Mouse (Mus musculus): Measurements from ENCODE around the gene Arhgef28. TPM values are rescaled to one million over a fixed set of nuclear protein-coding genes. Genes with fewer than 3 reads are reported as not detected.

Gene Arhgef28
- polyA plus RNA-seq, 1 experiment, result 6.7 TPM

DNA sequence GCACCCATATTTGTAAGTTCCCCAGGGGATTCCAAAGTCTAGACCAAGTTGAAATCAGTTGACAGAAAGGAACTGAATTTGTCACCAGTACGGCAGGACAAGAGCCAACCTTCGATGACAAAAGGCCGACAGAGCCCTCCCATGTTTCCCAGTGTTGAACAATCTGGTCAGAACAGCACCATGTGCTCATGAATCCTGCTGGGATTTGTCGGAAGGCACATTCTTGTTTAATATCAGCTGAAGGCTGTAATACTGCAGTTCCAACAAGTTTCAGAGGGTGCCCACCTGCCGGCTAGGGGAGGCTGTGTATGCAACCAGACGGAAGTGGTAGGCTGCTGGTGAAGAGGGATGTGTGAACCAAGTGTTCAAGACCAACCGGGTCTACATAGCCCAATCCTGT is 3.9 kb upstream of the Arhgef28 start:
- Histone ChIP-seq H3K36me3 (ENCODE audit: control insufficient read depth, insufficient read depth, low read length, poor library complexity, severe bottlenecking) (no peaks in the 10 kb centered on the region), H3K27me3 (ENCODE audit: control insufficient read depth, insufficient read depth, low read length, poor library complexity, severe bottlenecking) (0 out of 2 replicates have a peak, but pooled peaks cover 2% of the 10 kb centered on the region)
- TF ChIP-seq CTCF (IDR thresholded peaks at IDR 0.05; ENCODE audit: low read depth, low read length), result no peak
- no peak for TF ChIP-seq POLR2A (IDR thresholded peaks at IDR 0.05; ENCODE audit: insufficient read depth, low read length)
- no peak for TF ChIP-seq EP300 (IDR thresholded peaks at IDR 0.05; ENCODE audit: insufficient read depth, low read depth, low read length)

DNA sequence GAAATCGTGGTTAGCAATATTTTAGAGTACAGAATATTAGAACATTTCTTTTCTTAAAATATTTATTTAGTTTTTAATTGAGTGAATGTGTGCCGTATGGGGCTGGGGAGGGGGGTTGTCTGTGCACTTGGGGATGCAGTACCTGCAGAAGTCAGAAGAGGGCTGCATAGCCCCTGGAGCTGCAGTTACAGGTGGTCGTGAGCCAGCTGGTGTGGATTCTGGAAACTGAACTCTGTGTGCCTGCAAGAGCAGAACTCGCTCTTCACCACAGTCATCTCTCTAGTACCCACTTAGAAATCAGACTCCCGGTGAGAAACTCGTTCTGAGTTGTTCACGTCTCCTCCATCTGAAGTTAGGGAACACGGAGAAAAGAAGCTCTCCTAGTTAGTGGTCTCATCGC is 2.6 kb upstream of the Arhgef28 start:
- TF ChIP-seq EP300 (IDR thresholded peaks at IDR 0.05; ENCODE audit: insufficient read depth, low read depth, low read length) (no peak), POLR2A (IDR thresholded peaks at IDR 0.05; ENCODE audit: insufficient read depth, low read length) (no peak), CTCF (IDR thresholded peaks at IDR 0.05; ENCODE audit: low read depth, low read length) (peak; percentile 64)
- no peaks in the 10 kb centered on the region for H3K4me1 ChIP-seq (ENCODE audit: control insufficient read depth, insufficient read depth, low read length)
- no peak overlapping the region for H3K27ac ChIP-seq (ENCODE audit: insufficient read depth, low read length)
- no peak overlapping the region for H3K9ac ChIP-seq (ENCODE audit: low read depth, poor library complexity, severe bottlenecking)
- H3K4me3 ChIP-seq (ENCODE audit: low read depth, low read length), result no peak overlapping the region
- H3K9me3 ChIP-seq (replicated peaks; ENCODE audit: control insufficient read depth, insufficient read depth, low read length, poor library complexity, severe bottlenecking), result no peaks in the 10 kb centered on the region
- H3K36me3 ChIP-seq (ENCODE audit: control insufficient read depth, insufficient read depth, low read length, poor library complexity, severe bottlenecking), result no peaks in the 10 kb centered on the region
- 0 out of 2 replicates have a peak, but pooled peaks cover 2% of the 10 kb centered on the region for H3K27me3 ChIP-seq (ENCODE audit: control insufficient read depth, insufficient read depth, low read length, poor library complexity, severe bottlenecking)

More for the DNA sequence above, 3.9 kb upstream of the Arhgef28 start:
- no peak overlapping the region for H3K9ac ChIP-seq (ENCODE audit: low read depth, poor library complexity, severe bottlenecking)
- H3K27ac ChIP-seq (ENCODE audit: insufficient read depth, low read length), result no peak overlapping the region
- H3K4me3 ChIP-seq (ENCODE audit: low read depth, low read length), result no peak overlapping the region
- H3K4me1 ChIP-seq (ENCODE audit: control insufficient read depth, insufficient read depth, low read length), result no peaks in the 10 kb centered on the region
- no peaks in the 10 kb centered on the region for H3K9me3 ChIP-seq (replicated peaks; ENCODE audit: control insufficient read depth, insufficient read depth, low read length, poor library complexity, severe bottlenecking)

DNA sequence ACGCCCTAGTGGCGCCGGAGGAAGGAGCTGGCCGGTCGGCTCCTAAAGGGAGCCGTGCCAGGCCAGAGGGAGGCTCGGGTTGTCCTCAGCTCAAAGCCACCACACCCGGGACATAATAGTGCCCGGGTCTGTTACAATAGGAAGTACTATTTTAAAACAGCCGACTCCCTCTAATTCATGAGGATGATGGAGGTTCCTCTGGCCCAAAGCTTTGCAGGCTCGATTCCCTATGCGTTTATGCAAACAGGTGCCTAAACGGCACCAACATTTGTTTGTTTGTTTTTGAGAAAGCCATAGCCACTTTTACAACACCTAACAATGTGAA is 269 bp upstream of the Arhgef28 start:
- Histone ChIP-seq H3K9me3 (replicated peaks; ENCODE audit: control insufficient read depth, insufficient read depth, low read length, poor library complexity, severe bottlenecking) (no peaks in the 10 kb centered on the region), H3K4me3 (ENCODE audit: low read depth, low read length) (peak overlapping the region; percentile 51), H3K27me3 (ENCODE audit: control insufficient read depth, insufficient read depth, low read length, poor library complexity, severe bottlenecking) (0 out of 2 replicates have a peak, but pooled peaks cover 2% of the 10 kb centered on the region), H3K36me3 (ENCODE audit: control insufficient read depth, insufficient read depth, low read length, poor library complexity, severe bottlenecking) (no peaks in the 10 kb centered on the region), H3K4me1 (ENCODE audit: control insufficient read depth, insufficient read depth, low read length) (no peaks in the 10 kb centered on the region), H3K27ac (ENCODE audit: insufficient read depth, low read length) (no peak overlapping the region), H3K9ac (ENCODE audit: low read depth, poor library complexity, severe bottlenecking) (peak overlapping the region; percentile 53)
- TF ChIP-seq POLR2A (IDR thresholded peaks at IDR 0.05; ENCODE audit: insufficient read depth, low read length) (no peak), CTCF (IDR thresholded peaks at IDR 0.05; ENCODE audit: low read depth, low read length) (no peak), EP300 (IDR thresholded peaks at IDR 0.05; ENCODE audit: insufficient read depth, low read depth, low read length) (no peak)

DNA sequence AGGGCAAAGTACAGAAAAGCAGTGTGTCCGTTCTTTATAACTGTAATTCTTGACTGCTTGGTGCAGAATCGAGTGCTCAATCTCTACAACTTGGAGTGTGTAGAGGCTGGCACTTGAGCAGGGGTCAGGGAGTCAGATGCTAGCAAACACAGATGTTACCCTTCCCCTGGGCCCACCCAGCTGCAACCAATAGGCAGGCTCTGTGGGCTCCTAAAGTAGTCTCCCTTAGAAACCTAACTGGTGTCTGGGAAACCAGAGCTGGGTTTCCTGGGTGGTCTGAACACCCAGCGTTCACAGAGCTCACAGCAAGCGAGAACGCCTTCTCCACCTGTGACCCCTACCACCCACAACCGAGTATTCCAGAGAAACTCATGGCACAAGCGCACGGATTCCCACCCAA is 1.1 kb downstream of the Arhgef28 start:
- no peak overlapping the region for H3K4me3 ChIP-seq (ENCODE audit: low read depth, low read length)
- no peak overlapping the region for H3K27ac ChIP-seq (ENCODE audit: insufficient read depth, low read length)
- no peaks in the 10 kb centered on the region for H3K4me1 ChIP-seq (ENCODE audit: control insufficient read depth, insufficient read depth, low read length)
- H3K9ac ChIP-seq (ENCODE audit: low read depth, poor library complexity, severe bottlenecking), result no peak overlapping the region
- H3K36me3 ChIP-seq (ENCODE audit: control insufficient read depth, insufficient read depth, low read length, poor library complexity, severe bottlenecking), result no peaks in the 10 kb centered on the region
- no peaks in the 10 kb centered on the region for H3K9me3 ChIP-seq (replicated peaks; ENCODE audit: control insufficient read depth, insufficient read depth, low read length, poor library complexity, severe bottlenecking)
- TF ChIP-seq POLR2A (IDR thresholded peaks at IDR 0.05; ENCODE audit: insufficient read depth, low read length) (no peak), CTCF (IDR thresholded peaks at IDR 0.05; ENCODE audit: low read depth, low read length) (no peak), EP300 (IDR thresholded peaks at IDR 0.05; ENCODE audit: insufficient read depth, low read depth, low read length) (no peak)
- H3K27me3 ChIP-seq (ENCODE audit: control insufficient read depth, insufficient read depth, low read length, poor library complexity, severe bottlenecking), result 0 out of 2 replicates have a peak, but pooled peaks cover 2% of the 10 kb centered on the region

DNA sequence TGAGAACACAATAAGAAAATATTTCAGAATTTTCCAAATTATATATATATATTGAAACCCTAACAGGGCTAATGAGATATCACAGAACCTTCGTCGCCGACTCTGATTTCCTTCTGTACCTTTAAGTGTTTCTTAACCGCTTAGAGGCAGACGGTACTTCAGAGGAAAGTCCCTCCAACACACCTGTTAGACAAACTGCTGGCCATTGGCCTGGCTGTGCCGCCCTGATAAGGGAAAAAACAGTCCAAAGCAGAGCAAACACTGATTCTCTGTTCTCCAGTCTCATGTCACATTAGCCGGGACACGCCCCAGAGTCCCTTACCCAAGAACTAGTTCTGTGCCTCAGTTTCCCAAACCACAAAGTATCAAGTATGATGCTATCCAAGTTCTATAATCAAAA is 1.9 kb downstream of the Arhgef28 start:
- Histone ChIP-seq H3K27ac (ENCODE audit: insufficient read depth, low read length) (no peak overlapping the region), H3K4me1 (ENCODE audit: control insufficient read depth, insufficient read depth, low read length) (no peaks in the 10 kb centered on the region), H3K27me3 (ENCODE audit: control insufficient read depth, insufficient read depth, low read length, poor library complexity, severe bottlenecking) (0 out of 2 replicates have a peak, but pooled peaks cover 2% of the 10 kb centered on the region), H3K9ac (ENCODE audit: low read depth, poor library complexity, severe bottlenecking) (no peak overlapping the region), H3K9me3 (replicated peaks; ENCODE audit: control insufficient read depth, insufficient read depth, low read length, poor library complexity, severe bottlenecking) (no peaks in the 10 kb centered on the region), H3K36me3 (ENCODE audit: control insufficient read depth, insufficient read depth, low read length, poor library complexity, severe bottlenecking) (no peaks in the 10 kb centered on the region), H3K4me3 (ENCODE audit: low read depth, low read length) (no peak overlapping the region)
- no peak for TF ChIP-seq CTCF (IDR thresholded peaks at IDR 0.05; ENCODE audit: low read depth, low read length)
- no peak for TF ChIP-seq EP300 (IDR thresholded peaks at IDR 0.05; ENCODE audit: insufficient read depth, low read depth, low read length)
- no peak for TF ChIP-seq POLR2A (IDR thresholded peaks at IDR 0.05; ENCODE audit: insufficient read depth, low read length)

DNA sequence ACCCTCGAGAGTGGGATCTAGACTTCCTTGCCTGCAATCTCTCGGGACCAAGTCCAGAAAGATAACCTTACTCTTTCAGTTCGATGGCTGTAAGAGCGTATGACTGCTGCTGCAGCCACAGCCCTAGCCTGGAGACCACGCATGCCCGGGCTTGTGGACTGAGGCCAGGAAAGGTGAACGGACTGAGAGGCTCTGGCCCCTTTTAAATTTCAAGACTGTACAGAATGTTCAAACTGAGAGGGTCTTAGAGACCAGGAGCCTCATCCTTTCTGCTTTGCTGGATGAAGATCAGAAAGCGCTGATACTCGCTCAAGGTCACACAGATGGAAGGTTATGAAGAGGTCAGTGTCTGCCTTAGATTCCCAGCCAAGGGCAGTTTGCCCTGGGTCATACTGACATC is 4.8 kb downstream of the Arhgef28 start:
- Histone ChIP-seq H3K27me3 (ENCODE audit: control insufficient read depth, insufficient read depth, low read length, poor library complexity, severe bottlenecking) (0 out of 2 replicates have a peak, but pooled peaks cover 2% of the 10 kb centered on the region), H3K4me3 (ENCODE audit: low read depth, low read length) (no peak overlapping the region), H3K4me1 (ENCODE audit: control insufficient read depth, insufficient read depth, low read length) (no peaks in the 10 kb centered on the region), H3K9me3 (replicated peaks; ENCODE audit: control insufficient read depth, insufficient read depth, low read length, poor library complexity, severe bottlenecking) (no peaks in the 10 kb centered on the region), H3K27ac (ENCODE audit: insufficient read depth, low read length) (no peak overlapping the region), H3K36me3 (ENCODE audit: control insufficient read depth, insufficient read depth, low read length, poor library complexity, severe bottlenecking) (no peaks in the 10 kb centered on the region), H3K9ac (ENCODE audit: low read depth, poor library complexity, severe bottlenecking) (no peak overlapping the region)
- TF ChIP-seq EP300 (IDR thresholded peaks at IDR 0.05; ENCODE audit: insufficient read depth, low read depth, low read length) (0 out of 2 replicates have a peak, but pooled peaks have one; percentile 20), POLR2A (IDR thresholded peaks at IDR 0.05; ENCODE audit: insufficient read depth, low read length) (no peak)
